Mouse (Mus musculus) hindbrain, embryonic 12.5 days (tissue): ENCODE measurements around the gene Gls. TPM values are rescaled to one million over a fixed set of nuclear protein-coding genes. Genes with fewer than 3 reads are reported as not detected.

Experiments
- ATAC-seq: fragments of 200-750 bp; cut with Nextera tagmentation; 2 replicates; pipeline ENCODE4 v1.8.0; 2017; ENCODE audit warnings: moderate TSS enrichment; ENCODE audit not compliant: low FRiP score
- H3K27ac ChIP-seq: fragments of 300-500 bp; sonication (generic); 2 replicates; pipeline ENCODE4 v1.5.1; 2016; ENCODE audit warnings: mild to moderate bottlenecking
- H3K27me3 ChIP-seq: fragments of 300-500 bp; sonication (generic); 2 replicates; pipeline ENCODE4 v1.6.1; 2016; ENCODE audit warnings: mild to moderate bottlenecking
- H3K36me3 ChIP-seq: fragments of 300-500 bp; sonication (generic); 2 replicates; pipeline ENCODE4 v1.6.1; 2016; ENCODE audit warnings: mild to moderate bottlenecking
- H3K4me1 ChIP-seq: fragments of 300-500 bp; sonication (generic); 2 replicates; pipeline ENCODE4 v1.6.1; 2016
- H3K4me2 ChIP-seq: fragments of 300-500 bp; sonication (generic); replicated peaks from 2 replicates; pipeline ENCODE4 v1.6.1; 2016; ENCODE audit warnings: mild to moderate bottlenecking
- H3K4me3 ChIP-seq: fragments of 300-500 bp; sonication (generic); 2 replicates; pipeline ENCODE4 v1.5.1; 2016; ENCODE audit warnings: mild to moderate bottlenecking
- H3K9ac ChIP-seq: fragments of 300-500 bp; sonication (generic); 2 replicates; pipeline ENCODE4 v1.6.1; 2016; ENCODE audit warnings: mild to moderate bottlenecking, moderate library complexity
- H3K9me3 ChIP-seq: fragments of 300-500 bp; sonication (generic); replicated peaks from 2 replicates; pipeline ENCODE4 v1.6.1; 2016; ENCODE audit warnings: mild to moderate bottlenecking
- WGBS: fragments of 180-500 bp; shearing (Covaris S2); methylation state at CpG from one replicate; pipeline ENCODE4 v1.1.7; 2016; 5-methylcytosine and 5-hydroxymethylcytosine counted together
- polyA plus RNA-seq: library from polyadenylated mRNA; unstranded; fragments of >200 nt; fragmentation: Nextera tagmentation; extraction: Ambion mirVana; gene quantifications from 2 replicates; pipeline ENCODE4 v1.2.1, GENCODE M21; 2016

The Gls gene
- polyA plus RNA-seq, 1 experiment from 2014 or later: 40.9 TPM

DNA sequence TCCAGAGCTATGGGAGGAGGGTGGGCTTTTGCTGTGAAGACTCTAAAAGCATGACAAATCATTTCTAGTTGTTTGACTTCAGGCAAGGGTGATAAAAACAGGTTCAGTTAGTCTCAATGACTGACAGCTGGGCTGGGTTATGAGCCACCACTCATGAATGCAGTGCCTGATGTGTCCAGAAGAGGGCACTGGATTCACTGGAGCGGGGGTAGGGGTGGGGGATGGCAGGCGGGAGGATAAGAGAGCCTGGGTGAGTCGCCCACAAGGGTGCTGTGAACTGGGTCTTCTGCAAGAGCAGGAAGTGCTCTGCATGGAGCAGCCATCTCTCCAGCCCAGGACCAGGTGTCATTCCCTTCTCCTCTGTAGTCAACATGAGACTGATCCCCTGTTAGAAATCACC, 63.0 kb downstream of the Gls start:
- WGBS: 15% methylated on average over 3 of the region's 3 CpGs
- no peak overlapping the region for H3K4me2 ChIP-seq
- H3K9ac ChIP-seq: no peak overlapping the region
- no peaks in the 10 kb centered on the region for H3K4me1 ChIP-seq
- no peak overlapping the region for H3K4me3 ChIP-seq
- no peak overlapping the region for H3K27ac ChIP-seq
- no peaks in the 10 kb centered on the region for H3K9me3 ChIP-seq
- no peak for ATAC-seq
- H3K27me3 ChIP-seq: no peaks in the 10 kb centered on the region
- no peaks in the 10 kb centered on the region for H3K36me3 ChIP-seq

- Histone ChIP-seq H3K9me3 (no peaks in the 10 kb centered on the region), H3K27ac (no peak overlapping the region), H3K36me3 (no peaks in the 10 kb centered on the region), H3K4me3 (no peak overlapping the region), H3K4me2 (no peak overlapping the region), H3K4me1 (no peaks in the 10 kb centered on the region), H3K9ac (no peak overlapping the region), H3K27me3 (no peaks in the 10 kb centered on the region)
- WGBS: 70% methylated on average over 14 of the region's 14 CpGs
- no peak for ATAC-seq
Measured at GRCm38 (mm10) chr1:52166652-52167220, 66.3 kb downstream of the Gls start.

DNA sequence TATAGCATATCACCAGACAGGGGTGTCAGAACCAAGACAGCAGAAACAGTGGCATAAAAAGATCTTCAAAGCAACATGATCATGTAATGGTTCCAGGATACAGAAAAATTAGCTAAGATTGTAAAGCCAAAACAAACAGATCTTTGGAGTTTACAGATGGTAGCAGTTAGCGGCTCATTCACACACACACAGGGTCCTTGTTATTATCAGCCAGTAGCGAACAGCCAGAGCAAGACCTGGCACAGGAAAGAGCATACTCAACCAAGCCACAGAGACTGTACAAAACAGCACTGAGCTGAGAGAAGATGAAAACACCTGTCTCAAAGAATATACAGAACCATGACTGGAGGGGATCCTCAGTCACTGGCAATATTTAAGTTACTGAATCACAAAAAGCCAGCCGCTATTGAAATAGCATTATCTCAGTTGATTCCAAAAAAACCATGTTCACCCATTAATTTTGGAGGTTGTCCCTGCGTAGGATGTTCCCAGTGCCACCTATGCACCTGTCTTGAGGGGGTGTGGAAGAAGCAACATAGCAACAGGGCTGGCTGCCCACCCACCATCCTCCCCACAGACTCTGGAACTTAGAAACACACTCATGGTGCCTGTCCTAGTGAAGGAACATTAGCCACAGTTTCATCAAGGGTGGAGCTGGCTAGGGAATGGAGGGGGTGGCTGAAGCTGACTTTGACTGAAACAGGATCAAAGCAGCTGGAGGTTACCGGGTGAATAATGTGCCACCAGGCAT, 69.2 kb downstream of the Gls start:
- no peak overlapping the region for H3K9ac ChIP-seq

GRCm38 (mm10) chr1:52161151-52161550, 71.9 kb downstream of the Gls start:
- no peak for ATAC-seq
- Histone ChIP-seq H3K36me3 (no peaks in the 10 kb centered on the region), H3K9ac (no peak overlapping the region), H3K4me3 (no peak overlapping the region), H3K27ac (no peak overlapping the region), H3K4me1 (no peaks in the 10 kb centered on the region), H3K4me2 (no peak overlapping the region), H3K9me3 (no peaks in the 10 kb centered on the region), H3K27me3 (no peaks in the 10 kb centered on the region)
- WGBS: 87% methylated on average over 8 of the region's 8 CpGs

More for the DNA sequence above, 69.2 kb downstream of the Gls start:
- H3K4me1 ChIP-seq: no peaks in the 10 kb centered on the region
- H3K36me3 ChIP-seq: no peaks in the 10 kb centered on the region
- H3K4me3 ChIP-seq: no peak overlapping the region
- no peaks in the 10 kb centered on the region for H3K27me3 ChIP-seq
- H3K9me3 ChIP-seq: no peaks in the 10 kb centered on the region
- H3K4me2 ChIP-seq: no peak overlapping the region
- H3K27ac ChIP-seq: no peak overlapping the region
- no peak for ATAC-seq
- 92% methylated on average over 5 of the region's 5 CpGs for WGBS

DNA sequence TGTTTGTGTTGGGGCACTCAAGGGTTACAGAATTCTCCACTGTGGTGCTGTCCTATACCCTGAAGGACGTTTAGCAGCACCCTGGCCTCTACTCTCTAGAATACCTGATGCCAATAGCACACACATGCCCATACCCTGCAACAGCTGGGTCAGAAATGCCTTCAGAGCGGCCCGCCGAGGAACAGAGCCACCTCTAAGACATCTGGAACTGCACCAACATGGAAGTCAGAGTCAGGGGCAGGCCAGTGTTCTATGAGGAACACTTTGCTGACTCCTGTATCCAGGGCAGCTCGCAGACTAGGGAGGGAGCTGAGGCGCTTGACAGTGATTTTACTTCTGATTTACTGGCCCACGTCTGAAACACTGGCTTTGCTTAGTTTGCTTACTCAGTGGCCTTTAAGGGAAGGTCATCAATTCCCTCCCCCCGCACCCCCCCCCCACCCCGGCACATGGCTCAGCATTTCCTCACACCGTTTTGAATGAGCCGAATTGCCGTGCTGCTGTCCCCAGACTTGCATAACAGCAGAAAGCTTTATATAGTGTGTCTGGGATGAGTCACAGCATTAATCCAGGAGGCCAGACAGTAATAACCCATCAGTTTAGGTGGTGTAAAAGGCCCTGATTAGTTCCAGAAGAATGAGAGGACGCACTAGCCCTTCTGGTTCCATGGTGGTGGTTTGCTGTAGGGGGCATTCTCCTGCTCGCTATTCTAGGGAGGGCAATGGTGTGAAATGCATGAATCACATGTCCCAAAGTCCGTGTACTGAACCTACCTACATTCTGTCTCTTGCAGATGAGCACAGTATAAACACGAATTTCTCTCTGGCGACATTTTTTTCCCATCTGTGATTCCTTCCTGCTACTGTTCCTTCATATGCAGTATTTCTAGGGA, 74.3 kb downstream of the Gls start:
- Histone ChIP-seq H3K9ac (no peak overlapping the region), H3K4me3 (no peak overlapping the region), H3K36me3 (no peaks in the 10 kb centered on the region), H3K4me2 (no peak overlapping the region), H3K27ac (no peak overlapping the region), H3K9me3 (no peaks in the 10 kb centered on the region), H3K4me1 (no peaks in the 10 kb centered on the region), H3K27me3 (no peaks in the 10 kb centered on the region)
- no peak for ATAC-seq
- 80% methylated on average over 17 of the region's 17 CpGs for WGBS

GRCm38 (mm10) chr1:52158040-52158439, 75.0 kb downstream of the Gls start:
- no peak overlapping the region for H3K9ac ChIP-seq
- H3K4me3 ChIP-seq: no peak overlapping the region
- no peaks in the 10 kb centered on the region for H3K4me1 ChIP-seq
- H3K36me3 ChIP-seq: no peaks in the 10 kb centered on the region
- no peak overlapping the region for H3K27ac ChIP-seq
- ATAC-seq: no peak
- no peaks in the 10 kb centered on the region for H3K27me3 ChIP-seq
- H3K9me3 ChIP-seq: no peaks in the 10 kb centered on the region
- no peak overlapping the region for H3K4me2 ChIP-seq
- WGBS: 97% methylated on average over 2 of the region's 2 CpGs

- Histone ChIP-seq H3K4me2 (no peak overlapping the region), H3K36me3 (no peaks in the 10 kb centered on the region), H3K4me3 (no peak overlapping the region), H3K27ac (no peak overlapping the region), H3K9me3 (no peaks in the 10 kb centered on the region), H3K4me1 (no peaks in the 10 kb centered on the region), H3K27me3 (no peaks in the 10 kb centered on the region), H3K9ac (no peak overlapping the region)
- no peak for ATAC-seq
- 91% methylated on average over 10 of the region's 10 CpGs for WGBS
Measured at GRCm38 (mm10) chr1:52156351-52156750, 76.7 kb downstream of the Gls start.

- no peak overlapping the region for H3K4me2 ChIP-seq
- H3K27me3 ChIP-seq: no peaks in the 10 kb centered on the region
- ATAC-seq: no peak
- no peak overlapping the region for H3K4me3 ChIP-seq
- no peak overlapping the region for H3K9ac ChIP-seq
- no peaks in the 10 kb centered on the region for H3K9me3 ChIP-seq
- no peak overlapping the region for H3K27ac ChIP-seq
- H3K36me3 ChIP-seq: no peaks in the 10 kb centered on the region
- 84% methylated on average over 8 of the region's 8 CpGs for WGBS
- H3K4me1 ChIP-seq: 0 out of 2 replicates have a peak, but pooled peaks cover 2% of the 10 kb centered on the region
Measured at GRCm38 (mm10) chr1:52154890-52155289, 78.1 kb downstream of the Gls start.

DNA sequence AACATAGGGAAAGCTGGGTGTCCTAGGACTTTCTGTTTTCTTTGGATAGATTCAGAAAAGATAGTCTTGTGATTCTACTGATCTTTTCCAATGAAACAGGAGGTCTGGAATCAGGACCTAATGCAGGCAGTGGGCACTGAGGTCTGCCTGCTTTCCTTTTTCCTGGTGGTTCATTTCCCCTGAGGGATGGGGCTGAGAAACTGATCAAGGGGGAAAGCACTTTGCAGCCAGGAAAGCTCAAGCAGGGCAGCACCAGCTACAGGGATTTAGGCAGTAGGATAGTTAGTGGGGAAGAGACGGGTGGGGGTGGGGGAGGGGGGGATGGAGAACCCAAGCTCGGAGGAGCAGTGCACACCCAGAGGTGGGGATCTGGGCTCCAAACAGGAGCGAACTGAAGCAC, 80.1 kb downstream of the Gls start:
- no peaks in the 10 kb centered on the region for H3K36me3 ChIP-seq
- ATAC-seq: no peak
- H3K4me2 ChIP-seq: no peak overlapping the region
- H3K4me3 ChIP-seq: no peak overlapping the region
- H3K4me1 ChIP-seq: peaks cover 11% of the 10 kb centered on the region; the same call in 1 of the 2 replicates
- no peaks in the 10 kb centered on the region for H3K9me3 ChIP-seq
- H3K9ac ChIP-seq: no peak overlapping the region
- WGBS: 59% methylated on average over 3 of the region's 3 CpGs
- H3K27ac ChIP-seq: no peak overlapping the region
- no peaks in the 10 kb centered on the region for H3K27me3 ChIP-seq

- ATAC-seq: no peak
- H3K4me2 ChIP-seq: no peak overlapping the region
- H3K36me3 ChIP-seq: no peaks in the 10 kb centered on the region
- H3K4me3 ChIP-seq: no peak overlapping the region
- H3K27ac ChIP-seq: no peak overlapping the region
- 67% methylated on average over 13 of the region's 13 CpGs for WGBS
- no peaks in the 10 kb centered on the region for H3K9me3 ChIP-seq
- no peaks in the 10 kb centered on the region for H3K27me3 ChIP-seq
- H3K9ac ChIP-seq: no peak overlapping the region
- peaks cover 14% of the 10 kb centered on the region; the same call in 1 of the 2 replicates for H3K4me1 ChIP-seq
Measured at GRCm38 (mm10) chr1:52152369-52152768, 80.7 kb downstream of the Gls start.

DNA sequence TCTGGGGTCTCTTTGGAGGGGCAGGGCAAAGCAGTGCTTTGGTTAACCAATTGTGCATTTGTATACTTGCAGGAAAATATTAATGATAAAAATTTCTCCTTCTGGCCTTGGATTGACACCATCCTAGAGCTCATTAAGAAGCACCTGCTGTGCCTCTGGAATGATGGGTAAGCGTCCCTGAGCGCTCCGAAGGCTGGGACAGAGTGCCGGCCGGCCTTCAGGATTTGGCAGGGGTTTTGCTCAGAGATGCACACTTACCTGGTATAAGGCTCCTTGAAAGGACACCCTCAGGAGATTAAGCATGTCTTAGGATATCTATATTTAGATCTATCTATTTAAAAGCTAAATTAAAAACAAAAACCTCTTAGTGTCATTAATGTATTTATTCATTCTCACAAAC, 81.9 kb downstream of the Gls start:
- no peak overlapping the region for H3K27ac ChIP-seq
- H3K4me1 ChIP-seq: peaks cover 17% of the 10 kb centered on the region; the same call in 1 of the 2 replicates
- no peak overlapping the region for H3K4me3 ChIP-seq
- ATAC-seq: no peak
- no peaks in the 10 kb centered on the region for H3K9me3 ChIP-seq
- H3K4me2 ChIP-seq: no peak overlapping the region
- H3K27me3 ChIP-seq: no peaks in the 10 kb centered on the region
- no peaks in the 10 kb centered on the region for H3K36me3 ChIP-seq
- 91% methylated on average over 5 of the region's 5 CpGs for WGBS
- no peak overlapping the region for H3K9ac ChIP-seq

- H3K27ac ChIP-seq: no peak overlapping the region
- no peak overlapping the region for H3K9ac ChIP-seq
- no peaks in the 10 kb centered on the region for H3K27me3 ChIP-seq
- H3K4me3 ChIP-seq: no peak overlapping the region
- H3K4me1 ChIP-seq: peaks cover 17% of the 10 kb centered on the region; the same call in 1 of the 2 replicates
- no peaks in the 10 kb centered on the region for H3K36me3 ChIP-seq
- no peak for ATAC-seq
- no peak overlapping the region for H3K4me2 ChIP-seq
- WGBS: 64% methylated on average over 11 of the region's 11 CpGs
- H3K9me3 ChIP-seq: no peaks in the 10 kb centered on the region
Measured at GRCm38 (mm10) chr1:52150676-52151075, 82.4 kb downstream of the Gls start.
